7 mouse cellular contexts compared by ENCODE assay signal in the genomic region with DNA sequence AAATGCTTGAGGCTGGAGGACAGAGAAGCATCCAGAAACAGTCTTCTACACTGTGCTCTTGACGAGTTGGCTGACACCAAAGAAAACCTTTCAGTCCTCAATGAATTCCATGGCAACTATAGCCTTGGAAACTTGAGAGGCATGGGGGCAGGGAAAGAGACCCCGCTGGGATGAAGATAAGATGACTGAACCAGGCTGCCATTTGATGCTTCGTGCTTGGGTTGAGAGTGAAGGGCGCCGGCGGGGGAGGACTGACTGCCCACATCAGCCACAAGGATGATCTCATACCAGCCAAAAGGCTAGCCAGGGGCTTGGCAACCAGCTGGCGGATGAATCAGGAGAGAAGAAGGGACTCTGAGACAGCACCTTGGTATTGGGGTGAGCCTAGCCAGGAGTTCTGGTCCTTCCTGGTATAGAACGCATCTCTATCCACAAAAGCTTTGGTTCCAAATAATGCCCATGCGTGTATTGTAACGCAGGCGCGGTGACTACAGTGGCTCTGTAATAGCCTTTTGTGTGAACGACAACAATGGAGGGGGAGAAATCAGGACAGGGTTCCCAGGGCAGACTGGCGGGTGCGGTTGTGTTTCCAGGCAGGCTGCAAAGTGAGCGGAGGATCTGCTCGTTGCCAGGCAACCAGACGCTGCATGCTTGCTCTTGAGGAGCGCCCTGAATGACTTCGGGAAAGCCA. TPM values are rescaled to one million over a fixed set of nuclear protein-coding genes. Genes with fewer than 3 reads are reported as not detected.
DNase-seq lines count a peak whose midpoint lies in the region.

No protein-coding gene starts in this region.

- DNase-seq in adrenal gland, postnatal 10 days, result peak; percentile 66
- DNase-seq in embryo, embryonic 10.5 days (ENCODE audit: low spot score), result peak; percentile 94
- DNase-seq in gastrocnemius, postnatal 25 days, result peak; percentile 53
- DNase-seq in hindlimb bud, embryonic 11.5 days (ENCODE audit: extremely low spot score, low read depth, low spot score), result peak; percentile 30
- DNase-seq in left cerebral cortex, postnatal 10 days (ENCODE audit: extremely low spot score in 1 of 2, low spot score in 2 of 2), result peak; percentile 82 to 87
- peak; percentile 90 for DNase-seq in mesoderm, embryonic 11.5 days (ENCODE audit: low read depth, low spot score)
- DNase-seq in skeletal muscle tissue, adult 2 months (ENCODE audit: low read depth, low spot score), result peak; percentile 32

- intact Hi-C loops in left cerebral cortex, postnatal 10 days (cut with DNase I), result no loop called here

RNA-seq across cellular contexts. Expression of a gene that starts 55.0 kb away (rescaled TPM):
- total RNA-seq in adrenal gland, postnatal 10 days (2021), result 10 to 100 TPM; 81.5 to 92.3 TPM
- total RNA-seq in gastrocnemius, postnatal 25 days (2021), result 10 to 100 TPM; 61.3 to 61.8 TPM
- 10 to 100 TPM; 64.0 to 67.9 TPM for total RNA-seq in left cerebral cortex, postnatal 10 days (2021)

Comparison
In these comparisons a context has a peak if more than half of its experiments do, and no peak if none do; other contexts are left out.
1. Peak in every context shown above with its lines: DNase-seq.
2. DNase-seq: peak in every context shown above with its lines; median percentile 94 in embryo, embryonic 10.5 days; 90 in mesoderm, embryonic 11.5 days; 84 in left cerebral cortex, postnatal 10 days; 66 in adrenal gland, postnatal 10 days; 53 in gastrocnemius, postnatal 25 days; 32 in skeletal muscle tissue, adult 2 months; 30 in hindlimb bud, embryonic 11.5 days.